Mouse (Mus musculus) natural killer cell, adult 2 months (primary cell): ENCODE results near the gene Ugt1a6a.
"Not testable (repeated sequence)": the region's sequence is repeated elsewhere in the genome, so short reads cannot be mapped to it uniquely, and the experiment has no call there.

ENCODE experiments used
- DNase-seq, 2 experiments: peaks; one replicate each; pipeline ENCODE4 v3.0.0; 2022; ENCODE audit warnings: low spot score in 2 of 2

Ugt1a6a gene

DNA sequence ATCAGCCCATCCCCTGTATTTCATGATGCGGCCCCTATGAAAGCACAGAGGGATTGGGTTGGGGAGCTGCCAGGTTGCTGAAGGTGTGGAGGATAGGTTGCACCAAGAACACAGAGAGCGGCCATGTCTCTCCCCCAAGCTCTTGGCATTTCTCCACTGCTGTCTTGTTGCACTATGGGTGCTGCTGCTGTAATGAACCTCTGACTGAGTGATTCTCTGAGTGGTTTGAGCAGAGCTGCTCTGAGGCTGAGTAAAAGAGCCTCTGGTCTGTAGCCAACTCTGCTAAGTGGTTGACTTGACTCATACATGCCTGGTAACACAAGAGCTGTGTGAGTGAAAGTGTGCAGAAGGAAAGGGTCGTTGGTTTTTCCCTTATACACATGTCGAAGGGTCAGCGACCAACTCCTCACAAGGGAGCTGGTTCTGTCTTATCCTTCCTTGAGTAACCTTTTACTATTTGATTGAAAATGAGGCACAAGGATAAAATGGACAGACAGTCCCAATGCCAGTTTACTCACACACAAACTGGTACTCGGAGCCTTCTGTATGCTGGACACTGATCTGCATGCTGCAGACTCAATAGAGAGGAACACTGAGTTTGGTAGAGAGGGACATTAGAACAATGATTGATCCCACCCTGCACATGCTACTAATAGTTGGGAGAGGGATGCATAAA, 758 bp downstream of the Ugt1a6a start:
- DNase-seq: not testable (repeated sequence)

DNA sequence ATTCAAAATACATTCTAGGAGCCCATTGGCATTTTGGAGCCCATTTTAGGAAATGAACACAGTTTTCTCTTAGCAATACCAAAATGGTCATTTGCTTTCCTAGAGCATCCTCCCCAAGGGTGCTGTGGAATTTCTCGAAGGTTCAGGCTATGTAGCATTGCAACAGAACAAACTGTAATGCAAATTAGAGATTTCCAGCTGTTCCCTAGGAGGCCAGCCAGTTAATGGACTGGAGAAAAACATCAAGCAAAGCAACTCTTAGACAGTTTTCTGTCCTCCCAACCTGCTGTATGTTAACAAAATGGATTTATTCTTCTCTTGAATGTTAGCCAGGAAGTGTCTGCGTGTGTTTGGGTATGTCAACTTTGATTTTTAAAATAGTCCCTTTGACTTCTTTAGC, 2.0 kb downstream of the Ugt1a6a start:
- no peak for DNase-seq

DNA sequence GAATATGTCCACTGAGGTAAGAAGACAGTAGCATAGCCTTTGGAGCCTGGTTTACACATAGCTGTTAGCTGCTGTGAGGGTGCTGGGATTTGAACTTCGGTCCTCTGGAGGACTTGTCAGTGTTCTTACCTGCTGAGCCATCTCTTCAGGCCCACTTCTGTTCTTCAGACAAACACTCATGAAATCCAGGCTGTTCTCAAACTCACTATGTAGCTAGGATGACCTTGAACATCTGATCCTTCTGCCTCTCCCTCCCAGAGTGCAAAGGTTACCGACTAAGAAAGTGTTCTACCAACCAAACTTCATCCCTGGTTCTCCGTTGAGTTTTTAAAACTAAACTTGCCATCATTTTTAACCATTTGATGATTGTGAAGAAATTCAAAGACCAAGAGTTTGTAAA, 2.7 kb downstream of the Ugt1a6a start:
- no peak for DNase-seq

- DNase-seq: no peak
These were observed 3.5 kb downstream of the Ugt1a6a start for GRCm38 (mm10) chr1:88138145-88138544.

GRCm38 (mm10) chr1:88140492-88140891, 5.9 kb downstream of the Ugt1a6a start:
- not testable (repeated sequence) for DNase-seq

GRCm38 (mm10) chr1:88143966-88144675, 9.5 kb downstream of the Ugt1a6a start:
- DNase-seq: peak; percentile 7 to 19

- DNase-seq: not testable (repeated sequence)
These were observed 10.7 kb downstream of the Ugt1a6a start for GRCm38 (mm10) chr1:88145278-88145677.

DNA sequence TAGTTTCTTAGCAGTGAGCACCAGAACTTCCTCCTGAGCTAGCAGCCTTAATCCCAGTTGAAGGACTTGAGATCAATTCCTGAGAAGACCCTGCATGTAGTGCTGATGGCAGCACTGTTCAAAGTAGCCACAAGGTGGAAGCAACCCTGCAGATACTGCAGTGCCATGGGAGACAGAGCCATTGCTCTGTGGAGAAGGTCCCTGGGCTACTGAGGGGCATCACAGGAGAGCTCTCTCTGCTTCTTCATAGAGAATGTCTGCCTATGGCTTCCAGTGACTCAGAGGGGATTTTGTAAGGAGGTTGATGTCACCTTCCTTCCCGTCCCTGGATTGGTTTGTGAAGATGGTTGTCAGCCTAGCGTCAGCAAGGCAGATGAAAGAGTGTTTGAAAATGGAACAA, 15.5 kb downstream of the Ugt1a6a start:
- DNase-seq: not testable (repeated sequence)

DNA sequence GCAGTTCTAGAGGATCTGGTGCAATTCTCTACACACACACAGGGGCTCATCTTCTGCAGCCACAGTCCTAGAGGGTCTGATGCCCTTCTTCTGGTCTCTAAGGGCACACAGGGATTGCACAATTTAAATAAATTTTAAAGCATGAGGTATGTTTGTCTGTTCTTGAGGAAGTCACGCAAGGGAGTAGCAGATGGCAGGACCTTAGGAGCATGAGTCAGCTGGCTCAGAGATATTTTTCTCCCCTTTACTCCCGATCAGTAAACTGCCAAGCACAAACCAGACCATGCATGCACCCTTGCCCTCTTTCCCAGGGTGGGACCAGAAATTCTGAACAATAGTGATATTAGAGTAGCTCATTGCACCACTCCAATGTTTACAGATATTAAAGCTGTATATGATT, 23.8 kb downstream of the Ugt1a6a start:
- DNase-seq: no peak

GRCm38 (mm10) chr1:88165711-88166110, 31.1 kb downstream of the Ugt1a6a start, which contains the start of gene Ugt1a5:
Ugt1a5 (plus strand) TSS chr1:88166012.
- no peak for DNase-seq

GRCm38 (mm10) chr1:88172190-88172589, 37.6 kb downstream of the Ugt1a6a start:
- DNase-seq: not testable (repeated sequence)

DNA sequence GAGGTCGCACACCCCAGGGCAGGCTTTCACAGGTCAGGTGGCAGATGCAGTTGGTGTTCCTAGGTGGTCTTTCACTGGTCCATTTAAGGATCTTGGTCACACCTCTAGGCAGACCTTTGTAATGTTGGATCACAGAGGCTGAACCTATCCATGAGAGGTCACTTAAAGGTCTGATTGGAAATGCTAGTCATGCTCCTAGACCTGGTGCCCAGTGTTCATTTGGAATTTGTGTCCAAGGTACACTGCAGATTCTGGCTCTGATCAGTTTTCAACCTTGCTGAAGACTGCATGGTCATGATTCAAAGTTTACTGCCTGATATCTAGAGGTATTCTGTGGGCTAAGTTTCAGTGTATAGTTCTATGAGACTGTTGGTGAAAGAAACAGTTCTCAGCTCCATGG, 45.0 kb downstream of the Ugt1a6a start:
- no peak for DNase-seq

DNA sequence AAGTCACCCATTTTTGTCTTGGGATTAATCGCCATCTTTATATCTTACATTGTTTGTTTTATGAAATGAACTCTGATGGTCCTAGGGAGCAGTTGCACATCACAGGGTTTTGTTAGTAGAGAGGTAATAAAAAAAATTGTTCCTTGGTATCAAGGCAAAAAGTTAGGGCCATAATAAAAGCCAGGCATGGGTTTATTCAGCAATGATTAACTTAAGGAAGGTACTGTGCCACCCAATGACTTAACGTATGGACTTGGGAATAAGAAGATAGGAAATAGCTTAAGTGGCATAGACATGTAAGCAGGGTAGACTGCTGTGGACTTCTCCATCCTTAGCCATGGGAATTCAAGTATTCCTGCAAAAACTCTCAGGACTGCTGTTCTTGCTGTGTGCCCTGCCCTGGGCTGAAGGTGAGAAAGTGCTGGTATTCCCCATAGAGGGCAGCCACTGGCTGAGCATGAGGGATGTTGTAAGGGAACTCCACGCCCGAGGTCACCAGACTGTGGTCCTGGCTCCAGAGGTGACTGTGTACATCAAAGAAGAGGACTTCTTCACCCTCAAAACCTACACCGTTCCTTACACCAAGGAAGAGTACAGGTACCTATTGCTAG, 51.8 kb downstream of the Ugt1a6a start:
- no peak for DNase-seq

GRCm38 (mm10) chr1:88192136-88192535, 57.5 kb downstream of the Ugt1a6a start:
- no peak for DNase-seq

- no peak for DNase-seq
These were observed 61.1 kb downstream of the Ugt1a6a start for GRCm38 (mm10) chr1:88195687-88196086.

DNA sequence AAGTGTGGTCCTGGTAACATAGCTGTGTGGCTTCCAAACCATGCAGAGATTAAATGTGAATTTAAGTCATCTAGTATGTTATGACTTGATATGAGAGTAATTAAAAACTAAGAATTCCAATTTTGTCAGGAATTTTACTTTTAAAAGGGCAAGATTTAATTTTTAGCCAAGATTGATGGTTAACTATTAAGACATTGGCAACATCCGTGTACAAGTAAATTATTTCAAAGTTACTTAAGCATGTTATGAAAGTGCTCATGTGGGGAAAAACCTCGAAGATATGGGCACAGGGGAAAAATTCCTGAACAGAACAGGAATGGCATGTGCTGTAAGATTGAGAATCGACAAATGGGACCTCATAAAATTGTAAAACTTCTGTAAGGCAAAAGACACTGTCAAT, 62.8 kb downstream of the Ugt1a6a start:
- DNase-seq: no peak

- DNase-seq: no peak
These were observed 65.4 kb downstream of the Ugt1a6a start for GRCm38 (mm10) chr1:88199996-88200395.

DNA sequence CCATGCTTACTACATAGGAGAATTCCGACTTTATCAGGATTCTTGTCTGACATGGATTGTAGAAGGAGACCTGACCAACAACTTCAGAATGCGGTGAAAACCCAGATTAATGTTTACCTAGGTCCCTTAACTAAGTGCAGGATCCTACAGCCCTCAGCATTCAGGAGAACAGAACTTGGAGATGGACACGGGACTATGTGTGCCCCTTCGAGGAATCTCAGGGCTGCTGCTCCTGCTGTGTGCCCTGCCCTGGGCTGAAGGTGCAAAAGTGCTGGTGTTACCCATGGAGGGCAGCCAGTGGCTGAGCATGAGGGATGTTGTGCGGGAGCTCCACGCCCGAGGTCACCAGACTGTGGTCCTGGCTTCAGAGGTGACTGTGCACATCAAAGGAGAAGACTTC, 65.8 kb downstream of the Ugt1a6a start, which contains the start of gene Ugt1a2:
Gene Ugt1a2, plus strand, starts transcription at position 146 of the 400 bp plus-strand sequence.
- no peak for DNase-seq

DNA sequence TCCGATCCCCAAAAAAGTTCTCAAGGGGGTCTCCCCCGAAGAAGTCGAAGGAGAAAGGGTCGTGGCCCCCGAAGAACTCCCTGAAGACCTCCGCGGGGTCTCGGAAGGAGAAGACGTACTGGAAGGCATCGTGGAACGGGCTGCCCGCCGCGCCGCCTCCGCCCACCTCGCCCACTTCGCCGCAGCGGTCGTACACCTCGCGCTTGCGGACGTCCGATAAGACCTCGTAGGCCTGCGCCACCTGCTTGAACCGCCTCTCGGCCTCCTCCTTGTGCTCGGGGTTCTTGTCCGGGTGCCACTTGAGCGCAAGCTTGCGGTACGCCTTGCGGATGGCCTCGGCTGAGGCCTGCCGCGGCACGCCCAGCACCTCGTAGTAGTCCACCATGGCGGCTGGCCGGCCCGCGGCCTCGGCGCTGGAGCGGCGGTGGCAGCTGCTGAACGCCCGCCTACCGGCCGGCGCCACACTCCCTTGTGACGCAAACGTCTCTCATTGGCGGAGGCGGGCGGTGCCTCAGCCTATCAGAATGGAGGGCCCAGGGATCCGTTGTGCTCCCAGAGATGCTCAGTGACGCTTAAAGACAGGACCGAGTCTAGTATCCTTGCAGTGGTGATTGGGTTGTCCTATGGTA, 70.8 kb downstream of the Ugt1a6a start, which contains the start of gene Dnajb3:
Gene Dnajb3, minus strand, starts transcription at position 489 of the 629 bp plus-strand sequence.
- DNase-seq: peak; percentile 54 to 63

- DNase-seq: no peak
These were observed 72.4 kb downstream of the Ugt1a6a start for GRCm38 (mm10) chr1:88206843-88207479.

- no peak for DNase-seq
These were observed 77.2 kb downstream of the Ugt1a6a start, which contains the start of gene Ugt1a1 for GRCm38 (mm10) chr1:88211812-88212211. Ugt1a1 (plus strand) TSS chr1:88211959.
